Mouse (Mus musculus): ENCODE measurements around the gene Myl7. TPM values are rescaled to one million over a fixed set of nuclear protein-coding genes. Genes with fewer than 3 reads are reported as not detected.

The Myl7 gene
- polyA plus RNA-seq, 1 experiment: 203 TPM

DNA sequence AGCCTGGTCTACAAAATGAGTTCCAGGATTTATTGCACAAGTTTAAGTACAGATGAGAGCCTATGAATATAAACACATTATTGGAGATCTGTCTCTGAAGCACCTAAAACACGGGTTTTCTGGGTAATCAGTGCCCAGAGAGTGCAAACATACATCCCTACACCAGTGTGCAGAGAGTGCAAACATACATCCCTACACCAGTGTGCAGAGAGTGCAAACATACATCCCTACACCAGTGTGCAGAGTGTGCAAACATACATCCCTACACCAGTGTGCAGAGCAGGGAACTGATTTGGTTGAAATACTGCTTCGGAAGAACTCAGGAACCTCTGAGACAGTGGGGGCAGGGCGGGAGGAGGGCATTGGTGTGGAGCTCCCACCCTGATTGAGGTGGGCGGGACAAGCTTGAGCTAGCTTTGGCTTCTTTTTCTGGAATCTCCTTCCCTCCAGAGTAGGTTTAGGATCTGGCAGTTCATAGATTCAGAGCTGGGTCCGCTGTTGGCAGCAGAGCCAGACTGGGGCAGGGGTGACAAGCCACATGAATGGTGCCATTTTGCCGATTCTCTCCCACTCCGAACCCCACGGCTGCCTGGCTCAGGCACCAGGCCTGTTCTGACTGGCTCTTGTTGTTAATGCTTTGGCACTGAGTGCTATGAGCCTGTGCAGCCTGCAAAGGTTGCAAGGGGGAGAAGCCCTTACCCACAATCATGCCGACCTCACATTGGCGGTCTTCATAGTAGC, 7.4 kb upstream of the Myl7 start:
- TF ChIP-seq CTCF (IDR thresholded peaks at IDR 0.05; ENCODE audit: insufficient read depth, low read length): no peak
- WGBS: 85% methylated on average over 10 of the region's 10 CpGs
- DNase-seq: no peak
- Histone ChIP-seq H3K4me1 (ENCODE audit: control insufficient read depth, insufficient read depth, low read length) (0 out of 2 replicates have a peak, but pooled peaks cover 2% of the 10 kb centered on the region), H3K4me3 (replicated peaks; ENCODE audit: extremely low read depth, low read depth, low read length) (no peak overlapping the region)

DNA sequence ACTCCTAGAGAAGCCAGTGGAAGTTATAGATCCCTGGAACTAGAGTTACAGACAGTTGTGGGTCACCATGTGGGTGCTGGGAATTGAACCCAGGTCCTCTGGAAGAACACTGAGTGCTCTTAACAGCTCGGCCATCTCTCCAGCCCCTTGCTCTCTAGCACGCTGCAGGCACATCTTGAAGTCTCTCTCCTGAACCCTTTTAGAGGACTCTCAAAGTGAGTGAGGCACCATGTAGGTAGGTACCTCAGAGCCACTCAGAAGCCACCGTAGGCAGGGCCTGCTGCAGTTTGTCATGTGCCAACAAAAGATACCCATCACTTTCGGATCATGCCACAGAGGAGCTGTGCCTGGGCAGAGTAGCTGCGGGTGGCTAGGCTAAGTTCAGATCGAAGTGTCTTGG, 6.3 kb upstream of the Myl7 start:
- no peak for DNase-seq
- 82% methylated on average over 6 of the region's 6 CpGs for WGBS
- no peak overlapping the region for H3K4me3 ChIP-seq (replicated peaks; ENCODE audit: extremely low read depth, low read depth, low read length)
- H3K4me1 ChIP-seq (ENCODE audit: control insufficient read depth, insufficient read depth, low read length): 0 out of 2 replicates have a peak, but pooled peaks cover 2% of the 10 kb centered on the region
- TF ChIP-seq POLR2A (IDR thresholded peaks at IDR 0.05; ENCODE audit: borderline replicate concordance, extremely low read depth, low read depth, low read length) (no peak), CTCF (IDR thresholded peaks at IDR 0.05; ENCODE audit: insufficient read depth, low read length) (no peak)

- no peak for TF ChIP-seq CTCF (IDR thresholded peaks at IDR 0.05; ENCODE audit: insufficient read depth, low read length)
- TF ChIP-seq POLR2A (IDR thresholded peaks at IDR 0.05; ENCODE audit: borderline replicate concordance, extremely low read depth, low read depth, low read length): no peak
- Histone ChIP-seq H3K4me3 (replicated peaks; ENCODE audit: extremely low read depth, low read depth, low read length) (no peak overlapping the region), H3K4me1 (ENCODE audit: control insufficient read depth, insufficient read depth, low read length) (0 out of 2 replicates have a peak, but pooled peaks cover 2% of the 10 kb centered on the region)
- DNase-seq: no peak
- 79% methylated on average over 19 of the region's 19 CpGs for WGBS
These were observed 5.8 kb upstream of the Myl7 start for GRCm38 (mm10) chr11:5904357-5904756.

DNA sequence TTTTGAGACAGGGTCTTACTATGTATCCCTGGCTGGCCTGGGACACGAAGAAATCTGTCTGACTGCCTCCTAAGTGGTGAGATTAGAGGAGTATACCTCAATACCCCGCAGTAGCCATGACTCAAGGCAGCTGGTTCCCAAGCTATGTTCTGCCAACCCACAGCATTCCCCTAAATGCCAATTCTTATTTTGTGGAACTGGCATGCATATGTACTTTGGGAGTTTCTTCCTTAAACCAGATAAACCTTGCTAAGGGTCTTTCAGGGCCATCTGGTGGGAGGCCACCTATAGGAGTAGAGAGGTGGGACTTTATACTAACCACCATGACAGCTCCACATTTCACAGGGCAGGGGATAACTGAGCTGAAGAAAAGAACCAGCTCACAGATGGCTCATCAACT, 5.3 kb upstream of the Myl7 start:
- WGBS: 80% methylated on average over 2 of the region's 2 CpGs
- no peak overlapping the region for H3K4me3 ChIP-seq (replicated peaks; ENCODE audit: extremely low read depth, low read depth, low read length)
- TF ChIP-seq CTCF (IDR thresholded peaks at IDR 0.05; ENCODE audit: insufficient read depth, low read length): no peak
- no peak for TF ChIP-seq POLR2A (IDR thresholded peaks at IDR 0.05; ENCODE audit: borderline replicate concordance, extremely low read depth, low read depth, low read length)
- 0 out of 2 replicates have a peak, but pooled peaks cover 2% of the 10 kb centered on the region for H3K4me1 ChIP-seq (ENCODE audit: control insufficient read depth, insufficient read depth, low read length)
- DNase-seq: no peak

- WGBS: 31% methylated on average over 6 of the region's 6 CpGs
- no peak for TF ChIP-seq CTCF (IDR thresholded peaks at IDR 0.05; ENCODE audit: insufficient read depth, low read length)
- no peak for TF ChIP-seq POLR2A (IDR thresholded peaks at IDR 0.05; ENCODE audit: borderline replicate concordance, extremely low read depth, low read depth, low read length)
- no peak overlapping the region for H3K4me3 ChIP-seq (replicated peaks; ENCODE audit: extremely low read depth, low read depth, low read length)
- no peak for DNase-seq
- peaks cover 5% of the 10 kb centered on the region; the same call in 1 of the 2 replicates for H3K4me1 ChIP-seq (ENCODE audit: control insufficient read depth, insufficient read depth, low read length)
These were observed 3.8 kb upstream of the Myl7 start for GRCm38 (mm10) chr11:5902390-5902789.

DNA sequence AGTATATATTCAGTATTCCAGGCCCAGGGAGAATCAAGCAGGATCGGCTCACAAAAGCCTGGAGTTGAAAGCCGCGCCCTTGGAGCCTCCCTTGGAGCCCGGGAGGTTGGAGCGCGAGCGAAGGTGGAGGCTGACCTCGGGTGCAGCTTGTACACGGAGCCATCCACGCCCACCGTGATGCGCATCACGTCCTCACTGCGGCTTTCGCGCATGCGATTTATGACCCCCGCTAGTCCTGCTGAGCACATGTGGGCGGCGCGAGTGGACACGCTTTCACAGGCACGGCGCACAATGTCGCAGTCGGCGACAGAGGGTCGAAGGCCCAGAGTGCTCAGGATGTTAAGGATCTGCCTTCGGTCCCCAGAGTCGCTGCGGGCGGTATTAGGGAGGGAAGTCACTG, 3.4 kb upstream of the Myl7 start:
- Histone ChIP-seq H3K4me1 (ENCODE audit: control insufficient read depth, insufficient read depth, low read length) (peaks cover 5% of the 10 kb centered on the region; the same call in 1 of the 2 replicates), H3K4me3 (replicated peaks; ENCODE audit: extremely low read depth, low read depth, low read length) (no peak overlapping the region)
- no peak for DNase-seq
- WGBS: 15% methylated on average over 32 of the region's 32 CpGs
- TF ChIP-seq POLR2A (IDR thresholded peaks at IDR 0.05; ENCODE audit: borderline replicate concordance, extremely low read depth, low read depth, low read length) (no peak), CTCF (IDR thresholded peaks at IDR 0.05; ENCODE audit: insufficient read depth, low read length) (no peak)

- H3K4me1 ChIP-seq (ENCODE audit: control insufficient read depth, insufficient read depth, low read length): peaks cover 5% of the 10 kb centered on the region; the same call in 1 of the 2 replicates
- 55% methylated on average over 3 of the region's 3 CpGs for WGBS
- H3K4me3 ChIP-seq (replicated peaks; ENCODE audit: extremely low read depth, low read depth, low read length): no peak overlapping the region
- no peak for TF ChIP-seq POLR2A (IDR thresholded peaks at IDR 0.05; ENCODE audit: borderline replicate concordance, extremely low read depth, low read depth, low read length)
- TF ChIP-seq CTCF (IDR thresholded peaks at IDR 0.05; ENCODE audit: insufficient read depth, low read length): no peak
- no peak for DNase-seq
These were observed 2.7 kb upstream of the Myl7 start for GRCm38 (mm10) chr11:5901320-5901719.

DNA sequence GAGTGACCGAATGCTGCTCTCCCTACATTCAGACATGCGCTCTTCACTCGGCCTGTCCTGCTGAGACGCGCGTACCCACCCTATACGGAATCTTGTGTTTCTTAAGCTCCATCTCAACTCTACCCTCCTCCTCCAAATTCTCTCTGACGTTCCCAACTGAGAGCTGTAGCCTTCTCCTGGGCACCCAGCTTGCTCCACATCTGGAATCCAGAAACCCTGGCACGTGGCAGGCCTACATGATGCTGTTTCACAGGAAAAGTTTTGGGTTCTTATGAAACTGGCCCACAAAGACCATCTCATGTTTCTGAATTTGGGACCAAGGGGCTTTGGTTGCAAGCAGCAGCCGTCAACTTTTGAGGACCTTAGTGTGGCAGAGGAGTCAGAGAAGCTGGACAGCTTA, 704 bp upstream of the Myl7 start:
- Histone ChIP-seq H3K4me3 (replicated peaks; ENCODE audit: extremely low read depth, low read depth, low read length) (no peak overlapping the region), H3K4me1 (ENCODE audit: control insufficient read depth, insufficient read depth, low read length) (peaks cover 5% of the 10 kb centered on the region; the same call in 1 of the 2 replicates)
- no peak for TF ChIP-seq CTCF (IDR thresholded peaks at IDR 0.05; ENCODE audit: insufficient read depth, low read length)
- no peak for DNase-seq
- 95% methylated on average over 10 of the region's 10 CpGs for WGBS

DNA sequence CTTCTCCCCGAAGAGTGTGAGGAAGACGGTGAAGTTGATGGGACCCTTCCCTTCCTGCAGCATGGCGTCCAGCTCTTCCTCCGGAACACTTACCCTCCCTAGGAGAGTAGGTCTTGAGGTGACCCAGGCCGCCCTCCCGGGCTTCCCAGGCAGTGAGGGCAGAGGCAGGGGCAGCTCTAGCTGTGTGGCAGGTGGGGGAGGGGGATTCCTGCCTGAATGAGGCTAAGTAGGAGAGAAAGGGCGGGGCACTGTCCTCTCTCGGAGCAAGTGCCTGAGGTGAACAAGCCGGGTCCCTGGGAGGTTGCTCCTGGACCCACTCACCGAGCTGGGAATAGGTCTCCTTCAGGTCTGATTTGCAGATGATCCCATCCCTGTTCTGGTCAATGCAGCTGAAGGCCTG, 743 bp downstream of the Myl7 start:
- DNase-seq: no peak
- no peak overlapping the region for H3K4me3 ChIP-seq (replicated peaks; ENCODE audit: extremely low read depth, low read depth, low read length)
- H3K4me1 ChIP-seq (ENCODE audit: control insufficient read depth, insufficient read depth, low read length): peaks cover 5% of the 10 kb centered on the region; the same call in 1 of the 2 replicates
- no peak for TF ChIP-seq CTCF (IDR thresholded peaks at IDR 0.05; ENCODE audit: insufficient read depth, low read length)
- TF ChIP-seq POLR2A (IDR thresholded peaks at IDR 0.05; ENCODE audit: borderline replicate concordance, extremely low read depth, low read depth, low read length): no peak
- 29% methylated on average over 10 of the region's 10 CpGs for WGBS

GRCm38 (mm10) chr11:5897230-5897629, 1.4 kb downstream of the Myl7 start:
- TF ChIP-seq CTCF (IDR thresholded peaks at IDR 0.05; ENCODE audit: insufficient read depth, low read length) (no peak), POLR2A (IDR thresholded peaks at IDR 0.05; ENCODE audit: borderline replicate concordance, extremely low read depth, low read depth, low read length) (no peak)
- H3K4me1 ChIP-seq (ENCODE audit: control insufficient read depth, insufficient read depth, low read length): peaks cover 5% of the 10 kb centered on the region
- no peak for DNase-seq
- H3K4me3 ChIP-seq (replicated peaks; ENCODE audit: extremely low read depth, low read depth, low read length): no peak overlapping the region
- 24% methylated on average over 16 of the region's 16 CpGs for WGBS

Data from lung, adult 2 months (tissue).